Mouse (Mus musculus): ENCODE measurements around the gene Fbxo28. TPM values are rescaled to one million over a fixed set of nuclear protein-coding genes. Genes with fewer than 3 reads are reported as not detected.

Gene Fbxo28
- polyA plus RNA-seq, 1 experiment from 2014 or later = 18.3 TPM

GRCm38 (mm10) chr1:182333766-182334437 is 7.5 kb downstream of the Fbxo28 start:
- whole genome bisulfite sequencing (ENCODE audit: insufficient replicate concordance) = 92% methylated on average over 7 of the region's 7 CpGs
- Histone ChIP-seq H3K4me3 (ENCODE audit: low read depth, low read length) (no peak overlapping the region), H3K4me2 (no peak overlapping the region), H3K9me3 (replicated peaks; ENCODE audit: control insufficient read depth, low read length) (no peaks in the 10 kb centered on the region), H3K27ac (ENCODE audit: low read depth, low read length) (no peak overlapping the region), H3K27me3 (ENCODE audit: control insufficient read depth, insufficient read depth, low read length) (no peaks in the 10 kb centered on the region), H3K36me3 (ENCODE audit: control insufficient read depth, insufficient read depth, low read length) (no peaks in the 10 kb centered on the region), H3K4me1 (ENCODE audit: control insufficient read depth, insufficient read depth, low read length) (peaks cover 2% of the 10 kb centered on the region; the same call in 1 of the 2 replicates), H3K9ac (ENCODE audit: low read depth, low read length) (no peak overlapping the region)
- ATAC-seq (replicated peaks; ENCODE audit: insufficient number of reproducible peaks, low FRiP score, low TSS enrichment) = no peak

GRCm38 (mm10) chr1:182332090-182333034 is 9.1 kb downstream of the Fbxo28 start:
- no peak for ATAC-seq (replicated peaks; ENCODE audit: insufficient number of reproducible peaks, low FRiP score, low TSS enrichment)
- WGBS (ENCODE audit: insufficient replicate concordance) = 94% methylated on average over 5 of the region's 5 CpGs

GRCm38 (mm10) chr1:182325919-182326318 is 15.5 kb downstream of the Fbxo28 start:
- WGBS (ENCODE audit: insufficient replicate concordance) = 93% methylated on average over 1 of the region's 1 CpGs

More at GRCm38 (mm10) chr1:182332090-182333034, 9.1 kb downstream of the Fbxo28 start:
- no peaks in the 10 kb centered on the region for H3K9me3 ChIP-seq (replicated peaks; ENCODE audit: control insufficient read depth, low read length)
- H3K4me3 ChIP-seq (ENCODE audit: low read depth, low read length) = no peak overlapping the region
- H3K9ac ChIP-seq (ENCODE audit: low read depth, low read length) = no peak overlapping the region
- H3K27ac ChIP-seq (ENCODE audit: low read depth, low read length) = no peak overlapping the region
- no peaks in the 10 kb centered on the region for H3K36me3 ChIP-seq (ENCODE audit: control insufficient read depth, insufficient read depth, low read length)
- H3K4me1 ChIP-seq (ENCODE audit: control insufficient read depth, insufficient read depth, low read length) = no peaks in the 10 kb centered on the region; the same call in 1 of the 2 replicates
- no peak overlapping the region for H3K4me2 ChIP-seq
- no peaks in the 10 kb centered on the region for H3K27me3 ChIP-seq (ENCODE audit: control insufficient read depth, insufficient read depth, low read length)

GRCm38 (mm10) chr1:182324552-182324951 is 16.9 kb downstream of the Fbxo28 start:
- Histone ChIP-seq H3K36me3 (ENCODE audit: control insufficient read depth, insufficient read depth, low read length) (peaks cover 19% of the 10 kb centered on the region), H3K4me3 (ENCODE audit: low read depth, low read length) (no peak overlapping the region), H3K27ac (ENCODE audit: low read depth, low read length) (no peak overlapping the region), H3K9me3 (replicated peaks; ENCODE audit: control insufficient read depth, low read length) (no peaks in the 10 kb centered on the region), H3K27me3 (ENCODE audit: control insufficient read depth, insufficient read depth, low read length) (no peaks in the 10 kb centered on the region), H3K9ac (ENCODE audit: low read depth, low read length) (no peak overlapping the region), H3K4me1 (ENCODE audit: control insufficient read depth, insufficient read depth, low read length) (no peaks in the 10 kb centered on the region), H3K4me2 (no peak overlapping the region)
- ATAC-seq (replicated peaks; ENCODE audit: insufficient number of reproducible peaks, low FRiP score, low TSS enrichment) = no peak
- 93% methylated on average over 7 of the region's 7 CpGs for WGBS (ENCODE audit: insufficient replicate concordance)

More at GRCm38 (mm10) chr1:182325919-182326318, 15.5 kb downstream of the Fbxo28 start:
- Histone ChIP-seq H3K36me3 (ENCODE audit: control insufficient read depth, insufficient read depth, low read length) (peaks cover 18% of the 10 kb centered on the region), H3K4me2 (no peak overlapping the region), H3K9ac (ENCODE audit: low read depth, low read length) (no peak overlapping the region), H3K27ac (ENCODE audit: low read depth, low read length) (no peak overlapping the region), H3K27me3 (ENCODE audit: control insufficient read depth, insufficient read depth, low read length) (no peaks in the 10 kb centered on the region), H3K4me1 (ENCODE audit: control insufficient read depth, insufficient read depth, low read length) (no peaks in the 10 kb centered on the region), H3K4me3 (ENCODE audit: low read depth, low read length) (no peak overlapping the region), H3K9me3 (replicated peaks; ENCODE audit: control insufficient read depth, low read length) (no peaks in the 10 kb centered on the region)
- ATAC-seq (replicated peaks; ENCODE audit: insufficient number of reproducible peaks, low FRiP score, low TSS enrichment) = no peak

GRCm38 (mm10) chr1:182323139-182323538 is 18.3 kb downstream of the Fbxo28 start:
- WGBS (ENCODE audit: insufficient replicate concordance) = 93% methylated on average over 3 of the region's 3 CpGs
- H3K9ac ChIP-seq (ENCODE audit: low read depth, low read length) = no peak overlapping the region
- H3K27ac ChIP-seq (ENCODE audit: low read depth, low read length) = no peak overlapping the region
- ATAC-seq (replicated peaks; ENCODE audit: insufficient number of reproducible peaks, low FRiP score, low TSS enrichment) = no peak
- H3K36me3 ChIP-seq (ENCODE audit: control insufficient read depth, insufficient read depth, low read length) = peaks cover 24% of the 10 kb centered on the region
- H3K27me3 ChIP-seq (ENCODE audit: control insufficient read depth, insufficient read depth, low read length) = no peaks in the 10 kb centered on the region
- no peaks in the 10 kb centered on the region for H3K9me3 ChIP-seq (replicated peaks; ENCODE audit: control insufficient read depth, low read length)
- no peaks in the 10 kb centered on the region for H3K4me1 ChIP-seq (ENCODE audit: control insufficient read depth, insufficient read depth, low read length)
- no peak overlapping the region for H3K4me3 ChIP-seq (ENCODE audit: low read depth, low read length)
- H3K4me2 ChIP-seq = no peak overlapping the region

GRCm38 (mm10) chr1:182314201-182314600 is 27.2 kb downstream of the Fbxo28 start:
- ATAC-seq (replicated peaks; ENCODE audit: insufficient number of reproducible peaks, low FRiP score, low TSS enrichment) = no peak
- H3K9me3 ChIP-seq (replicated peaks; ENCODE audit: control insufficient read depth, low read length) = no peaks in the 10 kb centered on the region
- no peak overlapping the region for H3K4me3 ChIP-seq (ENCODE audit: low read depth, low read length)
- 94% methylated on average over 5 of the region's 5 CpGs for WGBS (ENCODE audit: insufficient replicate concordance)
- H3K9ac ChIP-seq (ENCODE audit: low read depth, low read length) = no peak overlapping the region
- no peak overlapping the region for H3K27ac ChIP-seq (ENCODE audit: low read depth, low read length)
- peaks cover 30% of the 10 kb centered on the region for H3K36me3 ChIP-seq (ENCODE audit: control insufficient read depth, insufficient read depth, low read length)
- no peaks in the 10 kb centered on the region for H3K4me1 ChIP-seq (ENCODE audit: control insufficient read depth, insufficient read depth, low read length)
- no peaks in the 10 kb centered on the region for H3K27me3 ChIP-seq (ENCODE audit: control insufficient read depth, insufficient read depth, low read length)
- no peak overlapping the region for H3K4me2 ChIP-seq

GRCm38 (mm10) chr1:182313181-182313580 is 28.2 kb downstream of the Fbxo28 start:
- no peak overlapping the region for H3K4me2 ChIP-seq
- H3K9ac ChIP-seq (ENCODE audit: low read depth, low read length) = no peak overlapping the region
- no peak for ATAC-seq (replicated peaks; ENCODE audit: insufficient number of reproducible peaks, low FRiP score, low TSS enrichment)
- no peak overlapping the region for H3K4me3 ChIP-seq (ENCODE audit: low read depth, low read length)
- H3K4me1 ChIP-seq (ENCODE audit: control insufficient read depth, insufficient read depth, low read length) = no peaks in the 10 kb centered on the region
- H3K27ac ChIP-seq (ENCODE audit: low read depth, low read length) = no peak overlapping the region
- H3K36me3 ChIP-seq (ENCODE audit: control insufficient read depth, insufficient read depth, low read length) = peaks cover 26% of the 10 kb centered on the region
- H3K9me3 ChIP-seq (replicated peaks; ENCODE audit: control insufficient read depth, low read length) = no peaks in the 10 kb centered on the region
- no peaks in the 10 kb centered on the region for H3K27me3 ChIP-seq (ENCODE audit: control insufficient read depth, insufficient read depth, low read length)
- WGBS (ENCODE audit: insufficient replicate concordance) = 93% methylated on average over 8 of the region's 8 CpGs

GRCm38 (mm10) chr1:182311376-182311775 is 30.1 kb downstream of the Fbxo28 start:
- Histone ChIP-seq H3K9me3 (replicated peaks; ENCODE audit: control insufficient read depth, low read length) (no peaks in the 10 kb centered on the region), H3K27ac (ENCODE audit: low read depth, low read length) (no peak overlapping the region), H3K36me3 (ENCODE audit: control insufficient read depth, insufficient read depth, low read length) (peaks cover 12% of the 10 kb centered on the region), H3K9ac (ENCODE audit: low read depth, low read length) (no peak overlapping the region), H3K4me2 (no peak overlapping the region), H3K4me1 (ENCODE audit: control insufficient read depth, insufficient read depth, low read length) (no peaks in the 10 kb centered on the region), H3K4me3 (ENCODE audit: low read depth, low read length) (no peak overlapping the region), H3K27me3 (ENCODE audit: control insufficient read depth, insufficient read depth, low read length) (no peaks in the 10 kb centered on the region)
- 93% methylated on average over 5 of the region's 5 CpGs for WGBS (ENCODE audit: insufficient replicate concordance)
- no peak for ATAC-seq (replicated peaks; ENCODE audit: insufficient number of reproducible peaks, low FRiP score, low TSS enrichment)
